Mouse (Mus musculus) R1 (cell line): ENCODE data around the gene Gm21970.
A peak's percentile ranks its signal among the peaks of the same experiment; 100 is the strongest.

Experiments used
- DNase-seq: peaks from one replicate; pipeline ENCODE4 v3.0.0-alpha.2; 2018; ENCODE audit warnings: low read depth, low spot score

The Gm21970 gene

DNA sequence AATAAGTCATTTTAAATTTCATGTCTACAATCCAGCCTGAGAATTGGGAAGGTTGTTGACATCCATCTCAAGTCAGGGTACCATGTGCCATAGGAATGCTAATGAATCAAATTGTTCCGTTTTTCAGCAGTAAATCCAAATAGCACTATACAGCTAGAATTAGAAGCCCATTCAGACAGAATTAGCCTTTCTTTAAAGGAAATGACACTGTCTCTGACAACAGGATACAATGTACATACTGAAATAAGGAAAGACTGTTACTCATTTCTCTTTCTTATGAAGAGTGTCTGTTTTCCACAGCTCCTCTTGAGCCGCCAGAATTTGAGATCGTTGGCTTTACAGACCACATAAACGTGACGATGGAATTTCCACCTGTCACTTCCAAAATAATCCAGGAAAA lies at the start of gene Gm21970:
TSS of gene Gm21970 (plus strand) at position 301 of the 400 bp plus-strand sequence.
- no peak for DNase-seq

DNA sequence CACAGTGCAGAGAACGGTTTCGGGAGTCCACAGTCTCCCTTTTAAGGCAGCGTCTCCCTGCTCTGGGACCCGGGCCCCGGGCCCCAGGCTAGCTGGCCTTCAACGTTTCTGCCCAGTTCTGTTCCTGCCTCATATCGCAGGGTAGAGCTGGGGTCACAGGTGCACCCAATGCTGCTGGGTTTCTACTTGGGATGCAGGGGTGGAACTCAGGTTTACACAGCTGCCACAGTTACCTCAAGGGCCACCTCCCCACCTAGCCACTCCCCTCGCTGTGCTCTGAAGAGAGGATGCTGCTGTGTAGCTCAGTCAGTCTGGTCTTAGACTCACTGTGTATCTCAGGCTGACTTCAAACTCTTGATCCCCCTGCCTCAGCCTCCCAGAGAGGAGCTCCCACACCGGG lies 45.0 kb upstream of the Gm21970 start:
- no peak for DNase-seq

DNA sequence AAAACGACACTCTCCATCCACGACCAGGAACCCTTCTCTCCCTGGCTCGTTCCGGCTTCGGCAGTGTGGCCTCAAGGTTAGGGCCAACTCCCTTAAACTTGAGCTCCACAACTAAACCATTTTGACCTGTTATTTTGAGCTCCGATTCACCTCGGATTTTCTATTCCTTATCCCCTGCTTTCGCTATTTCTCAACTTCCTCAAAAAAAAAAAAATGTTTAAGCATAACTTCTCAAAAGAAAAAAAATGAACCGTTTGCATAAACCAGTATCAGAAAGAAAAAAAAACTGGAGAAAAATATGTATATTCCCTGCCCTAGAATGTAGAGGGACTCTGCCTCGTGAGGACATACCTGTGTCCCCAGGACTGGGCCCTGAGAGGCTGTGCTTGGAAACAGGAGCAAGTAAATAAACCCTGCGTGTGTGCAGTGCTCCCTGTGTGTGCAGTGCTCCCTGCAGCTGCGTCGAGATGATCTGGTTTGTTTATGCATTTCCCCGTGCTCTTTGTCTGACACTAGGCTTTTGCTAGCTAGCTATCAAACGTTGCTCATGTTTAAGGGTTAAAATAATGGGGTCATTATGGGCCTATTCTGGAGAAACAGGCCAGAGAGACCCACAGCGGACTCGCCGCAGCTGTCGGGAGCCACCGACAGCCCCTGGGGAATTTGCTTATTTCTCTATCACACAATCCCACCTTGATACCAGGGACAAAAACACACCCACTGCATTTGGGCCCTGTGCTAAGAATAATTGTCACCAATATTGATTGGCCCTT lies 43.8 kb upstream of the Gm21970 start:
- DNase-seq: no peak

DNA sequence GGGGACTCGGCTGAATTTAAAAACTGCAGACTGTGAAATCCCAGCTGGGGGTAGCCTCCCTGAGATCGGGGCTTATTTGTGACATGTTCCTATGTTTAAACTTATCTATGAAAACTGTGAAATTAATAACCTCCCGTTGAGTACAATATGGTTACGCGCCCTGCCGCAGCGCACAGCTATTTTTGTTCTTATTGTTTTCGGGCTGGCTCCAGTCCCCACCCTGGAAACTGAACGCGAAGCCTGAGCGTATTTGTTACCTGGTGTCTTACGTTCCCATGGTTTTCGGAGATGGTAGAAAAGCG lies 43.3 kb upstream of the Gm21970 start:
- DNase-seq: no peak

DNA sequence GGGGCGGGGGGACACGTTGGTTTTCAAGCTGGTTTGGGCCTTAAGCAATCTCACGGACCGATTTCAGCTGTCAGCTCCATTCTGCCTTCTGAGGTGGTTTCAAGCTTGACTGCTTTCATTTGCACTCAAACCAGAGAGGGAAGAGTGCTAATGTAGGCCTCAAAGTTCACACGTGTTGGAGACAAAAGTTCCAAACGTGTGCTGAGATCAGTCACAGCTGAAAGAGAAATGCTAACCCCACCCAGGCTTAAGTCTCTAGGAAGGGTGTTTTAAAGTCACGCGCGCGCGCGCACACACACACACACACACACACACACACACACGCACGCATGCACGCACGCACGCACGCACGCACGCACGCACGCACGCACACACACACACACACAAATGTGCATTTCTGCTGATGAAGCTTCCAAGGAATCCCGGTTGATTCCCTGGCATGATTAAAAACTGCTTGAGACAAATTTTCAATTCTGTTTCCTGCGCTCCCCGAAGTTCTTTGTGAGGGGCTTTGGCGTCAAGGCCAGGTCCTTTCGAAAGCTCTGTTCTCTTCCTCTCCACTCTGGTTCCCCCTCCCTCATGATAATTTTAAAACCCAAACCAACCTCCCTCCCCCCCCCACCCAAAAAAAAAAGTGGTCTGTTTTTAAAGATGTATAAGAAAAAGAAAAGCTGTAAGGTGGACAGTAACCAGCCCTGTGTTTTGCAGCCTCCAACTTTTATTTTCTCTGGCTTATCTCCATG lies 42.8 kb upstream of the Gm21970 start:
- no peak for DNase-seq

DNA sequence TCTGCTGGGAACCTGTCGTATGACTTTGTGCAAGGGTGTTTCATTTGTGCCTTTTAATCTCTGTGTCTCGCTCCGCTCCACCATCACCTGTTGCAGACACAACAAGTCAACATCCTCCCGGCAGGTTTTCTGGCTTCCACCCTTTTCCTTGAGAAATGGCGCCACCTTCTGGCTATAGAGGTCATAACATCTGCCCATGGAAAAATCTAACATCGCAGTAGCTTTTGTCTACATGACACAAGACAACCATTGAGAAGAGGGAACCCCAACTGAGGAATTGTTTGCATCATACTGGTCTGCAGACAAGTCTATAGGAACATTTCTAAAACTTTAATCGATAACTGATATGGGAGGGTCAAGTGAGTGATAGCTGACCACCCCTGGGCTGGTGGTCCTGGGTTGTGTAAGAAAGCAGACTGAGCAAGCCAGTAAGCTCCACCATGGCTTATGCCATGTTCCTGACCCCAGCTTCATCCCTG lies 39.4 kb upstream of the Gm21970 start:
- peak; percentile 60 for DNase-seq

DNA sequence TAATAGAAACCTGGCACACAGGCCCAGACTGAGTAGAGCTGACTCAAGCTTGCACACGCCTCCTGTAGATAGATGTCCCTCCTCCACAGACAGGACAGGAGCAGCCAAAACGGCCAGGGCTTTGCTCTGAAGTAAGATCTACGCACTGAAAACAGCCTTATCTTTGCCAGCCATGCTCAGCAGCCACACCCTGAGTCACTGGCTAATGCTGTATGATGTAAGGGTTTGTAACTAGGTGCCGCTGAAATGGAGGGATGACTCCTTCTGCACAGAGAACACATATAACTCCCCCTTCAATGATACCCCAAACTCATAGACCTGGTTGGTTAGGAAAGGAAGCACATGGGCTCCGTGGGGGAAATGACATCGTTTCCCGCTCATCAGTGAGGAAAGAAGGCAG lies 38.8 kb upstream of the Gm21970 start:
- no peak for DNase-seq

DNA sequence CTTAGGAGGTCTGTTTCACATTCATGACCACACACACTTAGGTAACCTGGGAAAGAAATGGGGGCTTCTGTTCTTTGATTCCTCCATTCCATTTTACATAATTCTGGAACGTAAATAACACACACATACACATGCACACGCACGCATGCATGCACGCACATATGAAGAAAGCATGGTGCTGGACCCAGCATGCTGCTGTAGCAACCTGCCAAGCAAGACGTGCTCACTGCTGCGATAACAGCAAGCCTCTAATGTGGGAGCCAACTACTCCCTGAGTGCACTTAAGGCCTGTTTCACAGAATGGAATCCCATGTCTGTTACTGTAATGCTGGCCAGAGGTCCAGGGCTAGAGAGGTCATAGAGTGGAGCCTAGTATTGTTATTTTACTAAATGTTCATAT lies 38.3 kb upstream of the Gm21970 start:
- DNase-seq: no peak

DNA sequence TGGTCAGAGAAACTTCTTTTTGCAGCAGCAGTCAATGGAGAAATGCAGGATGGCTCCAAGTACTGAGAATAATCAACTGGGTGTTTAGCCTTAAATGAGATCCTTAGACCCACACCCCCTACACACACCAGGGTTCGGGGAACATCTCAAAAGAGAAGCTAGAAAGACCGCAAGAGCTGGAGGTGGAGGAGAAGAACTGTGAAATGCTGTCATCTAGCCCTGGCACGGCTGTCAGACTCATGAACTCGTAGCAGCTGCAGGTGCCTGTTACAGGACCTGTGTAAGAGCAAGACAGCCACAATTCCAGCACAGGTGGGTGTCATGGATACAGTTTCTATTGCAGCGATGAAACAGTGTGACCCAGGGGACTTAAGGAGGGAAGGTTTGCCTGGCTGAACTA lies 37.9 kb upstream of the Gm21970 start:
- DNase-seq: no peak

DNA sequence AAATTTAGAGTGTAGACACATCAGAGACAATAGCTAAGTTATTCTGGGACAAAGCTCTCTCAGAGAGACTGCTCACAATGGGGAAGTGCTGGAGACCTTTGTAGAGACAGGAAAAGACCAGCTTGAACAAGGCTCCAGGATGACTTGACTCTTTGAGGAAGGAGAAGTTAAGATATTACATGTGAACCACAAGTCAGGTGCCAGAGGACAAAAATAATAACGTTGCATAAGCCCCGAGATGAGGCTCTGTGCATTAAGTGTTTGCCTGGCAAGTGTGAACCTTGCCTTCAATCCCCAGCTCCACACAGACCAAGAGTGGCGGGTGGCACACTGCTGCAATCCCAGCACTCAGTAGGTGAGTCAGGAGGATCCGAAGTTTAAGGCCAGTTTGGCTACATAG lies 36.9 kb upstream of the Gm21970 start:
- no peak for DNase-seq

DNA sequence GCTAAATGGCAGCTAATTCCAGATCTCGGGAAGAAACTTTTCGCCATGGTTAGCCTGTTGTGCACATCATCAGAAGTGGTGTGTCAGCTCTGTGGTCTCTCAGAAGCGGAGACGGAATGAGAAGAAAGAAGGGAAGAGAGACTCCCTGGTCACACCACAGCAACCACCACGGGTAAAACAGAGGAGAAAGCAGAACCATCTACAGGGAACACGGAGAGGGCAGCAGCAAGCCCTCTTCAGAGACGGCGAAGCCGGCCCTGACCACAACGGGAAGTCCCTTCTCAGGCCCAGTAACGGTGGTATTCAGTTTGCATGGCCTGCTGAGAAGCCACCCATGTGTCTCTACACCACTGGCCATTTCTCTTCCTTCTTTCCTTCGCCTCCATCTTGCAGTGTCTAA lies 36.4 kb upstream of the Gm21970 start:
- DNase-seq: no peak

DNA sequence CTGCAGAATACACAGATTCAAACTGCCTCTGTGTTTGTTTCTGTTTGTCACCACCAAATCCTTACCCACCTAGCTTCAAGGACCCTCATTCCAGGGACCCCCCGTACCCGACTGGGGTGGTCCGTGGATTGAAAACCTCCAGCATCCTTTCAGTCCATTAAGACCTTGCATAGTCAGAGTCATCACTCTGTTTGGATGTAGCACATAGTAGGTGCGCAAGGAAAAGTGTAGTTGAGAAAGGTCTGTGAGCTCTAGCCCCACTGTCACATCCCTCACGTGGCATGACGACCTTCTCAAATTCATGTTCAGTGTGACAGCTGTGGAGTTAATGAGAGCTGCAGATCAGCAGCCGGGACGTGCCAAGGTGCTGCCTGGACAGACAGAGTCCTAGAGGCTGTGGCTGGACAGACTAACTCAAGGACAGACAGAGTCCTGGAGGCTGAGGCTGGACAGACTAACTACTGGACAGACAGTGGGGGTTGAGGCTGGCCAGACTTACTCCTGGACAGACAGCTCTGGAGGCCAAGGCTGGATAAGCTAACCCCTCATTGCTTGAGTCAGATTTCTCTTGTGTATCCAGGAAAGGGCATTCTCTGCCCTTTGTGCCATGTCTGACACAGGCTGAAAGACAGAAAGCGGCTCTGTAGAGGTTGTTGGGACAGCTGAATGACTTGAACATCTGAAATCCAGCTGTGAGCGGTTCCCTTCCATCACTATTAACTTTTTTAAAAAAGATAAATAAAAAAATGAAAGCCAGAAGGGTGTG lies 34.6 kb upstream of the Gm21970 start:
- no peak for DNase-seq

DNA sequence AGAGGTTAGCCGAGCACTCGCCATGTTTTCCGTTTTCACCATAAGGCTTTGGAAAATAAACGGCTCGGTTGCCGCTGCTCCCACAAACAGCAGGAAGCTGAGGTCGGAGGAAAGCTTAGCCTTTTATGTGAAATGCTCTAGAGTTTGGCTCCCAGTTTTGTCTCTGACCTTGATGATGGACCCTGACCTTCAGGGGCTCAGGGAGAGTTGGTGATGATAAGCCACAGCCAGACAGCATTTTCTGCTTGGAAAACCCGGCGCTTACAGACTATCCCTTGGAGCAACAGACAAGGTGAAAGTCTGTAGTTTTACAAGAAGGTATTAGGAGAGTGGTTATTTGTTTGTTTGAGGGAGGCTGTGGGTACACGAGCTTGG lies 34.0 kb upstream of the Gm21970 start:
- no peak for DNase-seq

DNA sequence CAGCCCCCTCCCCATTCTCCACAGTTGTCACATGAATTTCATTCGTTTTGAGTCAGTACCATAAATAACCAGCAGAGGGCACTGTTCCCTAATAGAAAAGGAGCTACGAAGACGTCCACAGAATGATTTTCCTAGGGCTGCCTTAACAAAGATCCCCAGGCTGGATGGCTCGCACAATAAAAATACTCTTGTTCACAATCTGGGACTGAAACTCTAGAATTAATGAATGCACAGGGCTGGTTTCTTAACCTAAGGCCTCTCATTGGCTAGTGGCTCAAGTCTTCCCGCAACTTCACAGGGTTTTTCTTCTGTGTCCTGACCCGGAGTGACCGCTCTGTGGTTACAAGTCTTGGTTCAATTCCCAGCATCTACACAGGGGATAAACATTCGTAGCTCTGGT lies 33.0 kb upstream of the Gm21970 start:
- peak; percentile 78 for DNase-seq

DNA sequence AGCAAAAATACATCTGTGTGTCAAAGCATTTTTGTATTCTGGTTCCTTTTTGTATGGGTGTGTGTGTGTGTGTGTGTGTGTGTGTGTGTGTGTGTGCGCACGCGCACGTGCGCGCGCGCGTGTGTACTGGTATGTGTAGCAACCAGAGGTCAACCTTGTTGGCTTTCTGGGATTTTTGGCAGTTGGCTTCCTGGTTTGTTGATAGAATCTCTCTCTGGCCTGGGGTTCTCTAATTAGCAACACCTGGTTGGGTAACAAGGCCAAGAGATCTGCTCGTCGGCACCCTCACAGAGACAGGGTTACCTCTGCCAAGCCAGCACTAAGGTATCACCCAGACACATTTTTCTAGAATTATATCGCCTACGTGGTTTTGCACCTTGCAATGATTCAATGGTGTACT lies 32.0 kb upstream of the Gm21970 start:
- no peak for DNase-seq

DNA sequence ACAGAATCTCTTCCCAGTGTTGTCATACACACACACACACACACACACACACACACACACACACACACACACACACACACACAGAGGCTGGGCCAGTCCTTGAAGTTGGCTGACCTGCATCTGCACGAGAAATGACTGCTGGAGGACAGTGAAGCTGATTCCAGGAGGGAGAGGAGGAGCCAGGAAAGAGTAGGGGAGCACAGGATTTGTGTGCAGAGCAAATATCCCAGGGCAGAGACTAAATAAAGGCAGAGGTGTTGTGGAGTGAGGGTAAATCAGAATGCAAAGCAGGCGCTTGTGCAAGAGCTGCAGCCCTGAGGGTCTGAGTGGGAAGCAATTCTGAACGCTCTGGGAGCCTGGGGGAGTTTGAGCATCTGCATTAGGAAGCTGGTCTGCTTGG lies 31.4 kb upstream of the Gm21970 start:
- DNase-seq: no peak

DNA sequence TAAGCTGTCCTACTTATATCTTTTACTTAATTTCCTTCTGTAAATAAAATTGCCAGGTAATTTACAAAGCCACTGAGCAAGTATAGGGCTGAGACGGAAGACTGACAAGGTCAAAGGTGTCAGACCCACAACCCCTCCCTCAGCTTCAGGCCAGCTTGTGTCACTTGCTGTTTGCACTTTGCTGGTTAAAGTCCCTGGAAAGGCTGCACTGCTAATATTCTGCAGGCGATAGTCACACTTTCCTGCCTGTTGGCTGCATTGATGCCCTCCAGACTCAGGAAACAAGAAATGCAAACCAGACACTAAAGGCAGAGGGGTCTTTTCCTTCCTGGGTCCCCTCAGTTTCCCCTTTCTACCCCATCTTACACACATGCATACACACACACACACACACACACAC lies 29.5 kb upstream of the Gm21970 start:
- DNase-seq: no peak

DNA sequence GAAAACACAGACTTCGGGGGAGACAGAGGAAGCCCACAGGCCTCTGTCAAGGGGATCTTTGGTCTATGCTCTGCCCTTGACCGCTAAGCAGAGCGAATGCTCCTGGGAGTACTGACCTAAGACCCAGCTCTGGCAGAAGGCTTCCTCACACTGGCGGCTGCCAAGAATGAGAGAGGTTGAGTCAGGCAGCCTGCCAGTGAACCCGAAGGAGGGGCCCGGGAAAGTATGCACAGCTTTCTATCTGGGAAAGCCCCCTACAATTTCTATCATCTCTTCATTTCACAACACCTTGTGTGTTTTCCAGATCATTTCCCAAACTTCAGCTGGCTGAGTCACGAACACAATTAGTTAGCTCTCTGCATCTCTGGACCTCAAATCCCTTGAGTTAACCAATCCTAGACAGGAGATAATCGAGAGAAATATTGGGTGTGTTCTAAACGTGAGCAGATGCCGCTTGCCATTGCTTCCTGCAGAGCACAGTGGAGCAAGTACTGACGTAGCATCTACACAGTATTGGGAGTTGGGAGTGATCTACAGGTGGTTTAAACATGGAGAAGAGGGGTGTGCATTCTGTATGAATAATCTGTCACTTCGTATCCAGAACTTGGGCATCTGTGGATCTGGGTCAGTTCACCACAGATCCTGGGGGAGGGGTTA lies 28.8 kb upstream of the Gm21970 start:
- DNase-seq: no peak

DNA sequence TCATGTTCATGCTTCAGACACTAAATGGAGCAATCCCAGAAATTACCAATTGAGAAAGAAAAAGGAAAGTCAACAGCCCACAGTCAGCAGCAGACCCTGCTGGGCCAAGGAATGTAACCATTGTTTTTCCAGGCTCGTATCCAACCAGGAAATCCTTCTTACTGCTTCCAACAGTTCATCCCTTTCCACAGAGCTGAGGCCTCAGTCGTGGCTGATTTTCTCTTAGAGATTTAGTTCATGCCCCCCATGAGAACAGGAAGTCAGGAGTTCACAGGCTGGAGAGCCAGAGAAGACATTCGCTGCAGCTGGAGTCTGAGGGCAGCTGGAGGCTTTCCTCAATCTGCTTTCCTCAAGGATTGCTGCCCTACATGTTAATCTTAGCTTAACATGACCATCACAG lies 28.0 kb upstream of the Gm21970 start:
- no peak for DNase-seq

DNA sequence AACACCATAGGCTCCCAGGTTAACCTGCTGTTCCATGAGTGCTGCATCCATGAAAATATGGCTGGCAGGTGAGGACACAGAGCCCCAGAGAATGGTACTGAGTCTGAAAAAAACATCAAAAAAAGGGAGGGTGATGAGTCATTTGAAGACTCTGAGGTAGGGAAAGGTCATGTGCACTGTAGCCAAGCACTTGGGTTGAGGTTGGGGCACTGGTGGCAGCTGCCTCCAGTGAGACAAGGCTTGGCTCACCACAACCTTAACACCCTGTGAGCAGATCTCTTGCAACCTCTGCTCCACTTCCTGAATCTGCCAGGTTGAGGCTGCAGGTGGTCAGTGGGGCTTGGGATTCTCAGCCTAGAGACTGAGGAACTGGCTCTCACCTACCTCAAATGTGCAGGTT lies 25.0 kb upstream of the Gm21970 start:
- DNase-seq: no peak

DNA sequence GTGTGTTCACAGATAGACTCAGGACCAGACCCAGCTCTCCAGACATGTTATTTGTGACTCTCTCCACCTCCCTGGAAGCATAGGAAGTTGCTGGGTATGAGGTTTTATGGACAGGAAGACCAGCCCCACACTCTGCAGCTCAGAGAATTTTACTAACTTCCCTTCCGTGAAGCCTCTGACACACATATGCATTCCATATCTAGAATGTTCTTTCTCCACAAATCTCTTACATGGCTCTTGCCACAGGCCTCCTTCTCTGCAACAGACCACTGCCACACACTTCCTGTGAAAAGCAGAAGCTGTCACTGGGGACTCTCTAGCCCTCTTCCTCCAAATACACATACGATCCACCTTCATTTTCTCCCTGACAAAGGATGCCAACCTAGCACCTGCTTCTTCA lies 24.5 kb upstream of the Gm21970 start:
- no peak for DNase-seq
